ENCODE assay signal across 8 mouse cellular contexts in the genomic region with DNA sequence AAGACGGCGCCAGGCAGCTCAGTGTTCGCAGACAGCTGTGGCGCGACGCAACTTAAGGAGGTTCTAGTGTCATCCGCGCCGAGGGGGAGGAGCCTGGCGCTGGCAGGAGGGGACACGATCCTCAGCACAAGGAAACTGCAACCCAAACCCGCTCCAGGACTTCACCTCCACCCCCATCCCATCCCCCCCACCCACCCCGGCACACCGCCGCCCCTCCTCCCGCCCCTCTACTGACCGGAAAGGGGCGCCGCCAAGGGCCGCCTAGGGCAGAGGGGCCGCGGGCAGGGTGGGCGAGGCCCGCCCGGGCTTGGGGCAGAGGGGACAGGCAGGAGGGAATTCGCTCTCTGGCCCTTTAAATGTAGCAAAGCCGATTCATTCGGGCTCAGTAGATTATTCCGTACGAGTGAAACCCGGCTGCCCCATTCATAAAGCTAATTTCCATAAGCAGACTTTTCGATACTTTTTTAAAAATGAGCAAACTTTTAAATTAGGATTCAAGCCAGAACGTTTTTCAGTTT. TPM values are rescaled to one million over a fixed set of nuclear protein-coding genes. Genes with fewer than 3 reads are reported as not detected.
A peak's percentile ranks its signal among the peaks of the same experiment; 100 is the strongest.
DNase-seq lines count a peak whose midpoint lies in the region; ATAC-seq and TF ChIP-seq lines count a peak whose summit lies in the region.

No protein-coding gene starts in this region.

- peak overlapping the region; percentile 62 for H3K4me3 ChIP-seq in lung, embryonic 16.5 days (ENCODE audit: low read length)
- peak overlapping the region; percentile 63 for H3K4me3 ChIP-seq in small intestine, adult 2 months (ENCODE audit: low read depth, low read length)

- no peak for TF ChIP-seq POLR2A in small intestine, adult 2 months (IDR thresholded peaks at IDR 0.05; ENCODE audit: low read depth, low read length)

- no peaks in the 10 kb centered on the region for H3K36me3 ChIP-seq in lung, embryonic 16.5 days (ENCODE audit: control insufficient read depth, insufficient read depth, low read length)
- H3K36me3 ChIP-seq in small intestine, adult 2 months (ENCODE audit: control insufficient read depth, insufficient read depth, low read length): no peaks in the 10 kb centered on the region

- TF ChIP-seq CTCF in small intestine, adult 2 months (IDR thresholded peaks at IDR 0.05; ENCODE audit: extremely low read depth, insufficient read length, insufficient replicate concordance, low read depth, low read length): no peak

- no peak overlapping the region for H3K27ac ChIP-seq in lung, embryonic 16.5 days (ENCODE audit: low read length)
- H3K27ac ChIP-seq in small intestine, adult 2 months (ENCODE audit: insufficient read depth, low read depth, low read length): no peak overlapping the region

- DNase-seq in CD4-positive helper T cell, adult 2 months (ENCODE audit: low read depth, low spot score): peak; percentile 93
- peak; percentile 86 for DNase-seq in ZHBTc4 (ENCODE audit: low read depth, low spot score)
- DNase-seq in heart, adult 18-20 months: peak; percentile 68
- peak; percentile 62 for DNase-seq in kidney, adult 18-20 months
- no peak for DNase-seq in left cerebral cortex, adult 8-10 months (ENCODE audit: low spot score in 2 of 2)
- no peak for DNase-seq in layer of hippocampus, postnatal 10 days (ENCODE audit: low spot score in 2 of 2)

- WGBS in lung, embryonic 16.5 days: under 1% methylated on average over 32 of the region's 33 CpGs
- 1% methylated on average over 33 of the region's 33 CpGs for WGBS in small intestine, adult 2 months

- peak overlapping the region; percentile 99 for H3K4me2 ChIP-seq in lung, embryonic 16.5 days (ENCODE audit: low read depth, low read length)

- peak; percentile 15; the same call in 1 of the 2 replicates for ATAC-seq in lung, embryonic 16.5 days (ENCODE audit: low read depth)

- peak overlapping the region; percentile 59 for H3K9ac ChIP-seq in lung, embryonic 16.5 days (ENCODE audit: low read length)

- peaks cover 26% of the 10 kb centered on the region for H3K4me1 ChIP-seq in lung, embryonic 16.5 days (replicated peaks; ENCODE audit: control insufficient read depth, insufficient read depth, low read length)
- H3K4me1 ChIP-seq in small intestine, adult 2 months (ENCODE audit: control insufficient read depth, insufficient read depth, insufficient read length, low read length): peaks cover 8% of the 10 kb centered on the region

- H3K9me3 ChIP-seq in lung, embryonic 16.5 days (ENCODE audit: control insufficient read depth, low read length): no peaks in the 10 kb centered on the region

- peaks cover 69% of the 10 kb centered on the region for H3K27me3 ChIP-seq in lung, embryonic 16.5 days (ENCODE audit: control insufficient read depth, insufficient read depth, low read depth, low read length)
- H3K27me3 ChIP-seq in small intestine, adult 2 months (ENCODE audit: control insufficient read depth, insufficient read depth, low read length): peaks cover 86% of the 10 kb centered on the region

RNA-seq across cellular contexts. Expression of gene 4930412O13Rik, which starts 2.4 kb away (rescaled TPM):
- not detected for total RNA-seq in heart, adult 18-20 months (2021)
- polyA plus RNA-seq in lung, embryonic 16.5 days (2015; fragmentation: Nextera tagmentation; extraction: Ambion mirVana): not detected in 2 replicates
- not detected in 2 replicates for polyA plus RNA-seq in small intestine, adult 2 months (2012; rRNA removed)
- not detected for total RNA-seq in left cerebral cortex, adult 8-10 months (2022)
- not detected for total RNA-seq in layer of hippocampus, postnatal 10 days (2021)

RNA-seq across cellular contexts. Expression of gene 9230102O04Rik, which starts 10.7 kb away (rescaled TPM):
- total RNA-seq in heart, adult 18-20 months (2021): not detected
- polyA plus RNA-seq in lung, embryonic 16.5 days (2015; fragmentation: Nextera tagmentation; extraction: Ambion mirVana): not detected in 2 replicates
- polyA plus RNA-seq in small intestine, adult 2 months (2012; rRNA removed): not detected in 2 replicates
- total RNA-seq in left cerebral cortex, adult 8-10 months (2022): not detected
- not detected for total RNA-seq in layer of hippocampus, postnatal 10 days (2021)

RNA-seq across cellular contexts. Expression of gene Gata3, which starts 11.2 kb away (rescaled TPM):
- 1 to 10 TPM in 1 of 2 experiments, under 1 TPM in 1; 0.62 to 1.0 TPM for total RNA-seq in heart, adult 18-20 months (2021)
- polyA plus RNA-seq in lung, embryonic 16.5 days (2015; fragmentation: Nextera tagmentation; extraction: Ambion mirVana): 5.0 and 5.4 TPM in 2 replicates
- polyA plus RNA-seq in small intestine, adult 2 months (2012; rRNA removed): 0.77 and 2.3 TPM in 2 replicates
- 1 to 10 TPM in 1 of 4 experiments, under 1 TPM in 1, not detected in 2; 0.28 to 1.4 TPM for total RNA-seq in left cerebral cortex, adult 8-10 months (2022)
- 1 to 10 TPM in 1 of 2 experiments, under 1 TPM in 1; 0.78 to 1.1 TPM for total RNA-seq in layer of hippocampus, postnatal 10 days (2021)

Comparison
In these comparisons a context has a peak if more than half of its experiments do, and no peak if none do; other contexts are left out.
1. DNase-seq: peak in CD4-positive helper T cell, adult 2 months (single experiment), ZHBTc4 (single experiment), heart, adult 18-20 months (2 of 2) and kidney, adult 18-20 months (single experiment); none in left cerebral cortex, adult 8-10 months (0 of 2) and layer of hippocampus, postnatal 10 days (0 of 2).